Mouse (Mus musculus): ENCODE results near the gene Arid3a. TPM values are rescaled to one million over a fixed set of nuclear protein-coding genes. Genes with fewer than 3 reads are reported as not detected.

Gene Arid3a
- total RNA-seq, 1 experiment, result 16.3 TPM

- no peak for DNase-seq (ENCODE audit: low read depth, low spot score)
- no peak for TF ChIP-seq ZNF384 (IDR thresholded peaks at IDR 0.05; ENCODE audit: low read depth, low read length)
- TF ChIP-seq HCFC1 (IDR thresholded peaks at IDR 0.05; ENCODE audit: borderline replicate concordance, insufficient read depth, low read length), result no peak
- no peak overlapping the region for H3K9ac ChIP-seq (ENCODE audit: insufficient read depth, low read depth, low read length, poor library complexity, severe bottlenecking)
- H3K9me3 ChIP-seq (ENCODE audit: control insufficient read depth, insufficient read depth, low read depth, low read length), result no peaks in the 10 kb centered on the region
- in situ Hi-C loops (cut with MboI; ENCODE audit: low sequenced_read_pairs in 2 of 2, unreplicated experiment in 2 of 2), result no loop called here
- H3K4me1 ChIP-seq (ENCODE audit: control insufficient read depth in 2 of 2, insufficient read depth in 2 of 2, low read length in 2 of 2, poor library complexity in 1 of 2), result peaks cover 0 to 1% of the 10 kb centered on the region in 2 experiments; a peak in 1 of 4 replicates
- no peak overlapping the region for H3K4me3 ChIP-seq (ENCODE audit: insufficient read depth in 1 of 2, low read depth in 1 of 2, low read length in 2 of 2, poor library complexity in 1 of 2, severe bottlenecking in 1 of 2)
- no peak overlapping the region for H3K27ac ChIP-seq (ENCODE audit: insufficient read depth, low read depth, low read length, poor library complexity, severe bottlenecking)
- H3K36me3 ChIP-seq (ENCODE audit: control insufficient read depth, insufficient read depth, low read length, poor library complexity, severe bottlenecking), result no peaks in the 10 kb centered on the region
Measured at GRCm38 (mm10) chr10:79937775-79938526, 11.1 kb downstream of the Arid3a start.

- no peaks in the 10 kb centered on the region for H3K9me3 ChIP-seq (ENCODE audit: control insufficient read depth, insufficient read depth, low read depth, low read length)
- no peak for TF ChIP-seq HCFC1 (IDR thresholded peaks at IDR 0.05; ENCODE audit: borderline replicate concordance, insufficient read depth, low read length)
- no peak for TF ChIP-seq ZC3H11A (IDR thresholded peaks at IDR 0.05; ENCODE audit: borderline replicate concordance, low read depth, low read length)
- TF ChIP-seq MAFK (IDR thresholded peaks at IDR 0.05; ENCODE audit: insufficient read depth, low read depth, low read length), result no peak
- no peak for TF ChIP-seq CHD2 (IDR thresholded peaks at IDR 0.05; ENCODE audit: low read depth, low read length)
- in situ Hi-C loops (cut with MboI; ENCODE audit: low sequenced_read_pairs in 2 of 2, unreplicated experiment in 2 of 2), result no loop called here
- H3K9ac ChIP-seq (ENCODE audit: insufficient read depth, low read depth, low read length, poor library complexity, severe bottlenecking), result no peak overlapping the region
- H3K36me3 ChIP-seq (ENCODE audit: control insufficient read depth, insufficient read depth, low read length, poor library complexity, severe bottlenecking), result no peaks in the 10 kb centered on the region
- no peak overlapping the region for H3K4me3 ChIP-seq (ENCODE audit: insufficient read depth in 1 of 2, low read depth in 1 of 2, low read length in 2 of 2, poor library complexity in 1 of 2, severe bottlenecking in 1 of 2)
- peaks cover 0 to 5% of the 10 kb centered on the region in 2 experiments; a peak in 1 of 4 replicates for H3K4me1 ChIP-seq (ENCODE audit: control insufficient read depth in 2 of 2, insufficient read depth in 2 of 2, low read length in 2 of 2, poor library complexity in 1 of 2)
- DNase-seq (ENCODE audit: low read depth, low spot score), result no peak
- H3K27ac ChIP-seq (ENCODE audit: insufficient read depth, low read depth, low read length, poor library complexity, severe bottlenecking), result no peak overlapping the region
Measured at GRCm38 (mm10) chr10:79940749-79941148, 13.9 kb downstream of the Arid3a start.

GRCm38 (mm10) chr10:79942988-79943387, 16.1 kb downstream of the Arid3a start:
- no peaks in the 10 kb centered on the region; the same call in 1 of the 2 replicates for H3K36me3 ChIP-seq (ENCODE audit: control insufficient read depth, insufficient read depth, low read length, poor library complexity, severe bottlenecking)
- H3K27ac ChIP-seq (ENCODE audit: insufficient read depth, low read depth, low read length, poor library complexity, severe bottlenecking), result no peak overlapping the region
- H3K9ac ChIP-seq (ENCODE audit: insufficient read depth, low read depth, low read length, poor library complexity, severe bottlenecking), result no peak overlapping the region
- no peak for TF ChIP-seq ZC3H11A (IDR thresholded peaks at IDR 0.05; ENCODE audit: borderline replicate concordance, low read depth, low read length)
- TF ChIP-seq HCFC1 (IDR thresholded peaks at IDR 0.05; ENCODE audit: borderline replicate concordance, insufficient read depth, low read length), result no peak
- TF ChIP-seq CHD2 (IDR thresholded peaks at IDR 0.05; ENCODE audit: low read depth, low read length), result no peak
- no peak for TF ChIP-seq ZNF384 (IDR thresholded peaks at IDR 0.05; ENCODE audit: low read depth, low read length)
- TF ChIP-seq MAFK (IDR thresholded peaks at IDR 0.05; ENCODE audit: insufficient read depth, low read depth, low read length), result no peak
- no peaks in the 10 kb centered on the region for H3K9me3 ChIP-seq (ENCODE audit: control insufficient read depth, insufficient read depth, low read depth, low read length)
- H3K4me3 ChIP-seq (ENCODE audit: insufficient read depth in 1 of 2, low read depth in 1 of 2, low read length in 2 of 2, poor library complexity in 1 of 2, severe bottlenecking in 1 of 2), result no peak overlapping the region
- no peak for DNase-seq (ENCODE audit: low read depth, low spot score)
- in situ Hi-C loops (cut with MboI; ENCODE audit: low sequenced_read_pairs in 2 of 2, unreplicated experiment in 2 of 2), result no loop called here
- peaks cover 0 to 6% of the 10 kb centered on the region in 2 experiments; a peak in 1 of 4 replicates for H3K4me1 ChIP-seq (ENCODE audit: control insufficient read depth in 2 of 2, insufficient read depth in 2 of 2, low read length in 2 of 2, poor library complexity in 1 of 2)

GRCm38 (mm10) chr10:79943471-79943901, 16.6 kb downstream of the Arid3a start:
- Histone ChIP-seq H3K9ac (ENCODE audit: insufficient read depth, low read depth, low read length, poor library complexity, severe bottlenecking) (no peak overlapping the region), H3K4me3 (ENCODE audit: insufficient read depth in 1 of 2, low read depth in 1 of 2, low read length in 2 of 2, poor library complexity in 1 of 2, severe bottlenecking in 1 of 2) (no peak overlapping the region), H3K4me1 (ENCODE audit: control insufficient read depth in 2 of 2, insufficient read depth in 2 of 2, low read length in 2 of 2, poor library complexity in 1 of 2) (peaks cover 0 to 6% of the 10 kb centered on the region in 2 experiments; a peak in 1 of 4 replicates), H3K36me3 (ENCODE audit: control insufficient read depth, insufficient read depth, low read length, poor library complexity, severe bottlenecking) (no peaks in the 10 kb centered on the region; the same call in 1 of the 2 replicates), H3K9me3 (ENCODE audit: control insufficient read depth, insufficient read depth, low read depth, low read length) (no peaks in the 10 kb centered on the region), H3K27ac (ENCODE audit: insufficient read depth, low read depth, low read length, poor library complexity, severe bottlenecking) (no peak overlapping the region)
- no peak for DNase-seq (ENCODE audit: low read depth, low spot score)
- in situ Hi-C loops (cut with MboI; ENCODE audit: low sequenced_read_pairs in 2 of 2, unreplicated experiment in 2 of 2), result no loop called here
- TF ChIP-seq MAFK (IDR thresholded peaks at IDR 0.05; ENCODE audit: insufficient read depth, low read depth, low read length) (no peak), CHD2 (IDR thresholded peaks at IDR 0.05; ENCODE audit: low read depth, low read length) (no peak), HCFC1 (IDR thresholded peaks at IDR 0.05; ENCODE audit: borderline replicate concordance, insufficient read depth, low read length) (no peak), ZNF384 (IDR thresholded peaks at IDR 0.05; ENCODE audit: low read depth, low read length) (no peak)
